Mouse (Mus musculus): ENCODE data around the gene Zfp652. TPM values are rescaled to one million over a fixed set of nuclear protein-coding genes. Genes with fewer than 3 reads are reported as not detected.

The Zfp652 gene
- polyA plus RNA-seq, 1 experiment from 2014 or later, result 6.7 TPM

DNA sequence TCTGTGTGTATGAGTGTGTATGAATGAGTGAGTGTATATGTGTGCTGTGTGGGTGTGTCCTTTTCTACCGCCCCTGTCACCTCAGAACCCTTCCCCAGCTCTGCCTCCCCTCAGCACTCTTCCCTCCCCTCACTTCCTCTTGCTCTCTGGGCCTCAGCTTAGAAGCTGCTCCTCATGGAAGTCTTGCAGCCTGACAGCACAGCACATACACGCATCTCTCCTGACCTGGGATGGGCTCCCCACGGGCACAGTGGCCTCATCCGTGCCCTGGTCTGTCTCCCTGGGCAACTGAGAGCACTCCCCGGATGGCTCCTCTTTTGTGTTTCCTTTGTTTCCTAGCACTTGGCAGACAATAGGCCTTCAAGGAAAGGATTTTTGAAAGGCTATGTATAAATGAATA is 97.1 kb downstream of the Zfp652 start:
- 52% methylated on average over 5 of the region's 5 CpGs for WGBS
- Histone ChIP-seq H3K9ac (ENCODE audit: low read length) (no peak overlapping the region), H3K4me2 (ENCODE audit: low read length) (no peak overlapping the region), H3K27me3 (ENCODE audit: control insufficient read depth, insufficient read depth, low read length) (no peaks in the 10 kb centered on the region), H3K4me3 (ENCODE audit: control insufficient read depth in 1 of 2, insufficient read depth in 1 of 2, low read depth in 1 of 2, low read length in 2 of 2) (no peak overlapping the region), H3K9me3 (ENCODE audit: control insufficient read depth, low read length) (peaks cover 6% of the 10 kb centered on the region; the same call in 1 of the 2 replicates), H3K27ac (replicated peaks in 1 of 2; ENCODE audit: control insufficient read depth in 1 of 2, insufficient read depth in 1 of 2, low read depth in 2 of 2, low read length in 2 of 2) (no peak overlapping the region), H3K36me3 (ENCODE audit: control insufficient read depth, insufficient read depth, low read length) (no peaks in the 10 kb centered on the region), H3K4me1 (ENCODE audit: control insufficient read depth in 2 of 2, insufficient read depth in 2 of 2, low read length in 2 of 2) (peaks cover 6% of the 10 kb centered on the region in 2 experiments; a peak in 3 of 4 replicates)
- ATAC-seq (ENCODE audit: insufficient number of reproducible peaks, insufficient read depth, low FRiP score, low read depth), result no peak

DNA sequence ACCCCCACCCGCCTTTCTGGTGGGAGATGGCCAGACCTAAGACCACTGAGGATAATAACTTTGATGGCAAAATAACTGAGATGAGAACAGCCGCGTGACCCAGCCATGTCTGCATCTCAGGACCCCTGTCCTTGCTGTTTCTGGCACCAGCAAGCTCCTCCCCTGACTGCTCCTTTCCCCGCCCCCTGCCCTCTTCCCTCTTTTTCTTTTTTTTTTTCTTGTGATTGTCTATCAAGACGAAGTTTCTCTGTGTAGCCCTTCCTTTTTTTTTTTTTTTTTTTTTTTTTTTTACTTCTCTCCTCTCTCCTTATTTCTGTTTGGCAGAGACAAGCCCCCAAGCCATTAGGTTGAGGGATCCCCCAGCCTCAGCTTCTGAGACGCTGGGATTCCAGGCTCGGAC is 98.4 kb downstream of the Zfp652 start:
- WGBS, result 60% methylated on average over 7 of the region's 7 CpGs
- Histone ChIP-seq H3K4me1 (ENCODE audit: control insufficient read depth in 2 of 2, insufficient read depth in 2 of 2, low read length in 2 of 2) (peaks cover under 1 to 1% of the 10 kb centered on the region in 2 experiments; a peak in 3 of 4 replicates), H3K4me2 (ENCODE audit: low read length) (no peak overlapping the region), H3K9ac (ENCODE audit: low read length) (no peak overlapping the region), H3K27me3 (ENCODE audit: control insufficient read depth, insufficient read depth, low read length) (no peaks in the 10 kb centered on the region), H3K9me3 (ENCODE audit: control insufficient read depth, low read length) (peaks cover 6% of the 10 kb centered on the region; the same call in 1 of the 2 replicates), H3K4me3 (ENCODE audit: control insufficient read depth in 1 of 2, insufficient read depth in 1 of 2, low read depth in 1 of 2, low read length in 2 of 2) (no peak overlapping the region), H3K36me3 (ENCODE audit: control insufficient read depth, insufficient read depth, low read length) (no peaks in the 10 kb centered on the region), H3K27ac (replicated peaks in 1 of 2; ENCODE audit: control insufficient read depth in 1 of 2, insufficient read depth in 1 of 2, low read depth in 2 of 2, low read length in 2 of 2) (no peak overlapping the region)
- ATAC-seq (ENCODE audit: insufficient number of reproducible peaks, insufficient read depth, low FRiP score, low read depth), result no peak

DNA sequence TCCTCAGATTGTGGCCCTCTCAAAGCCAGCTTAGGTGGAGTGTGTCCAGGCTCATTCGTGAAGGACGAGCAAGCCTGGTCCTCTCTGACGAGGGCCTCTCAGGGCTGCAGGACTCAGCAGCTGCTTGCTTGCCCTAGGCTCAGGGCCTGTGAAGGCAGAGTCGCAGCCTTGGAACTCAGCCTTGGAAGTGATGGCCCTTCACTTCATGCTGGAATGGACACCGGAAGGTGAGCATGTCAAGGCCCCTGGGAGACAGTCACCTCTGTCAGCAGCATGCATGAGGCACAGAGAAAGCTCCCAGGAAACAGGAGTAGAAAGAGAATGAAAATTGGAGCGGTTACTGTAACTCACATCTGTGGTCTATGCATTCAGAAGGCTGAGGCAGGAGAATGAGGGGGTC is 99.3 kb downstream of the Zfp652 start:
- no peak for ATAC-seq (ENCODE audit: insufficient number of reproducible peaks, insufficient read depth, low FRiP score, low read depth)
- 75% methylated on average over 6 of the region's 6 CpGs for WGBS
- no peak overlapping the region for H3K4me2 ChIP-seq (ENCODE audit: low read length)
- no peak overlapping the region for H3K27ac ChIP-seq (replicated peaks in 1 of 2; ENCODE audit: control insufficient read depth in 1 of 2, insufficient read depth in 1 of 2, low read depth in 2 of 2, low read length in 2 of 2)
- no peaks in the 10 kb centered on the region for H3K27me3 ChIP-seq (ENCODE audit: control insufficient read depth, insufficient read depth, low read length)
- no peak overlapping the region for H3K9ac ChIP-seq (ENCODE audit: low read length)
- H3K4me1 ChIP-seq (ENCODE audit: control insufficient read depth in 2 of 2, insufficient read depth in 2 of 2, low read length in 2 of 2), result no peaks in the 10 kb centered on the region
- H3K4me3 ChIP-seq (ENCODE audit: control insufficient read depth in 1 of 2, insufficient read depth in 1 of 2, low read depth in 1 of 2, low read length in 2 of 2), result no peak overlapping the region
- H3K9me3 ChIP-seq (ENCODE audit: control insufficient read depth, low read length), result peaks cover 6% of the 10 kb centered on the region; the same call in 1 of the 2 replicates
- H3K36me3 ChIP-seq (ENCODE audit: control insufficient read depth, insufficient read depth, low read length), result no peaks in the 10 kb centered on the region

DNA sequence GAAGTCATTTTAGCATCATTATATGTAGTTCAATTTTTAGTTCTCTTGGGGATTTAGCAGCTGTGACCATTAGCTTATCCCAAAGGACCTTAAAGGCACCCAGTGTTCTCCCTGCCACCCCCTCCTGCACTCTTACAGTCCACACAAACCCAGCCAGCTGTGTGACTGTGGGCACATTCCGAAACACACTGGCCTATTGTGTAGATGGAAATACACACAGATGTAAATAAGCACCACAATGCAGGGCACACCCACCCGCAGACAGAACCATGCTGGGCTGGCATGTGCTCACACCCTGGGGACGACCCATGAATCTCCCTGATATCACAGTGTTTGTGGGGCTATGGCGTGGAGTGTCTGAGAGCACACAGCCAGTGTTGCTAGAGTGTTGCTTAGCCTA is 99.8 kb downstream of the Zfp652 start:
- no peak for ATAC-seq (ENCODE audit: insufficient number of reproducible peaks, insufficient read depth, low FRiP score, low read depth)
- Histone ChIP-seq H3K36me3 (ENCODE audit: control insufficient read depth, insufficient read depth, low read length) (no peaks in the 10 kb centered on the region), H3K27ac (replicated peaks in 1 of 2; ENCODE audit: control insufficient read depth in 1 of 2, insufficient read depth in 1 of 2, low read depth in 2 of 2, low read length in 2 of 2) (no peak overlapping the region), H3K9ac (ENCODE audit: low read length) (no peak overlapping the region), H3K9me3 (ENCODE audit: control insufficient read depth, low read length) (peaks cover 6% of the 10 kb centered on the region; the same call in 1 of the 2 replicates), H3K4me2 (ENCODE audit: low read length) (no peak overlapping the region), H3K4me1 (ENCODE audit: control insufficient read depth in 2 of 2, insufficient read depth in 2 of 2, low read length in 2 of 2) (no peaks in the 10 kb centered on the region), H3K27me3 (ENCODE audit: control insufficient read depth, insufficient read depth, low read length) (no peaks in the 10 kb centered on the region), H3K4me3 (ENCODE audit: control insufficient read depth in 1 of 2, insufficient read depth in 1 of 2, low read depth in 1 of 2, low read length in 2 of 2) (no peak overlapping the region)
- 76% methylated on average over 4 of the region's 4 CpGs for WGBS

DNA sequence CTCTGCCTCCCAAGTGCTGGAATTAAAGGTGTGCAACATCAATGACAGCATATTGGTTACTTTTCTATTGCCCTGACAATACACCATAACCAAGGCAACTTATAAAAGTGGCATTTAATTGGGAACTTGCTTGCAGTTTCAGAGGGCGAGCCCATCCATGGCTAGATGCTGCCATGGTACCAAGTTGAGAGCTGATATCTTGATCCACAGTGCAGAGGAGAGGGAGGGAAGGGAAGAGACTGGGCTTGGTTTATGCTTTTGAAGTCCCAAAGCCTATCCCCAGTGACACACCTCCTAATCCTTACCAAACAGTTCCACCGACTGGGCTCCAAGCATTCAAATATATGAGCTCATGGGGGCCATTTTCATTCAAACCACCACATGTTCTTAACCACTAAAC is 101.6 kb downstream of the Zfp652 start:
- Histone ChIP-seq H3K36me3 (ENCODE audit: control insufficient read depth, insufficient read depth, low read length) (no peaks in the 10 kb centered on the region), H3K4me1 (ENCODE audit: control insufficient read depth in 2 of 2, insufficient read depth in 2 of 2, low read length in 2 of 2) (no peaks in the 10 kb centered on the region), H3K27me3 (ENCODE audit: control insufficient read depth, insufficient read depth, low read length) (no peaks in the 10 kb centered on the region), H3K27ac (replicated peaks in 1 of 2; ENCODE audit: control insufficient read depth in 1 of 2, insufficient read depth in 1 of 2, low read depth in 2 of 2, low read length in 2 of 2) (no peak overlapping the region), H3K4me2 (ENCODE audit: low read length) (no peak overlapping the region), H3K9ac (ENCODE audit: low read length) (no peak overlapping the region), H3K9me3 (ENCODE audit: control insufficient read depth, low read length) (no peaks in the 10 kb centered on the region), H3K4me3 (ENCODE audit: control insufficient read depth in 1 of 2, insufficient read depth in 1 of 2, low read depth in 1 of 2, low read length in 2 of 2) (no peak overlapping the region)
- WGBS, result 88% methylated on average over 2 of the region's 2 CpGs
- ATAC-seq (ENCODE audit: insufficient number of reproducible peaks, insufficient read depth, low FRiP score, low read depth), result no peak

DNA sequence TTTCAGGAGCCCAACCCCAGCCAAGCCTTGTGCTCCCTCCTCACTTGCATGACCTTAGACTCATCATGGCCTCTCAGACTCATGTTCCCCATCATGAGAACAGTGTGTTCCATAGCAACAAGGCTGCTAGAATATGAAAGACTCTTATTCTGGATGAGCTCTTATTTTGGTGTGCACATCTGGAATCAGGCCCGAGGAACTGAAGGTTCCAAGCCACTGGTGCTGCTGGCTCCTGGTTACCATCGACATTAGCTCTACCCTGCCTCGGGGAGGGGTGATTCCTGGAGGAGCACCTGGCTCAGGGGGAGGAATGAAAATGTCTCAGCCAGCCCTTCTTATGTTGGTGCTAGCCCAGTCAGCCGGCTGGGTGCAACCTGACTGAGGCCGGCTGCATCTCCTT is 102.4 kb downstream of the Zfp652 start:
- H3K4me3 ChIP-seq (ENCODE audit: control insufficient read depth in 1 of 2, insufficient read depth in 1 of 2, low read depth in 1 of 2, low read length in 2 of 2), result no peak overlapping the region
- H3K27me3 ChIP-seq (ENCODE audit: control insufficient read depth, insufficient read depth, low read length), result no peaks in the 10 kb centered on the region
- no peaks in the 10 kb centered on the region for H3K36me3 ChIP-seq (ENCODE audit: control insufficient read depth, insufficient read depth, low read length)
- no peak for ATAC-seq (ENCODE audit: insufficient number of reproducible peaks, insufficient read depth, low FRiP score, low read depth)
- no peak overlapping the region for H3K4me2 ChIP-seq (ENCODE audit: low read length)
- no peak overlapping the region for H3K9ac ChIP-seq (ENCODE audit: low read length)
- H3K4me1 ChIP-seq (ENCODE audit: control insufficient read depth in 2 of 2, insufficient read depth in 2 of 2, low read length in 2 of 2), result no peaks in the 10 kb centered on the region
- WGBS, result 70% methylated on average over 5 of the region's 5 CpGs
- H3K9me3 ChIP-seq (ENCODE audit: control insufficient read depth, low read length), result no peaks in the 10 kb centered on the region
- H3K27ac ChIP-seq (replicated peaks in 1 of 2; ENCODE audit: control insufficient read depth in 1 of 2, insufficient read depth in 1 of 2, low read depth in 2 of 2, low read length in 2 of 2), result no peak overlapping the region

DNA sequence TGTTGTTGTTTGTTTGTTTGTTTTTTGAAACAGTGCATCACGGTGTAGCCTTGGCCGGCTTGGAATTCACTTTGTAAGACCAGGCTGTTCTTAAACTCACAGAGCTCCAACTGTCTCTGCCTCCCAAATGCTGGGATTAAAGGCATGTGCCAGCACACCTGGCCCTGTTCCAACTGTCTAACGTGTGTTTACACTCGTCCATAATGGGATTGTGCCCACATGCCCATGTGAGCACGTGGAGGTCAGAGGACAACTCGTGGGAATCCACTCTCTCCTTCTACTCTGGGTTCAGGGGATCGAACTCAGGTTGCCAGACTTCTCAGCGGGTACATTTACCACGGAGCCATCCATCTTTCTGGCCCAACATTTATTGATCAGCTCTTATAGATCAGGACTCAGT is 102.9 kb downstream of the Zfp652 start:
- H3K9ac ChIP-seq (ENCODE audit: low read length), result no peak overlapping the region
- H3K27ac ChIP-seq (replicated peaks in 1 of 2; ENCODE audit: control insufficient read depth in 1 of 2, insufficient read depth in 1 of 2, low read depth in 2 of 2, low read length in 2 of 2), result no peak overlapping the region
- H3K4me3 ChIP-seq (ENCODE audit: control insufficient read depth in 1 of 2, insufficient read depth in 1 of 2, low read depth in 1 of 2, low read length in 2 of 2), result no peak overlapping the region
- WGBS, result 72% methylated on average over 9 of the region's 9 CpGs
- ATAC-seq (ENCODE audit: insufficient number of reproducible peaks, insufficient read depth, low FRiP score, low read depth), result no peak
- no peaks in the 10 kb centered on the region for H3K27me3 ChIP-seq (ENCODE audit: control insufficient read depth, insufficient read depth, low read length)
- no peaks in the 10 kb centered on the region for H3K4me1 ChIP-seq (ENCODE audit: control insufficient read depth in 2 of 2, insufficient read depth in 2 of 2, low read length in 2 of 2)
- no peaks in the 10 kb centered on the region for H3K9me3 ChIP-seq (ENCODE audit: control insufficient read depth, low read length)
- H3K36me3 ChIP-seq (ENCODE audit: control insufficient read depth, insufficient read depth, low read length), result no peaks in the 10 kb centered on the region
- H3K4me2 ChIP-seq (ENCODE audit: low read length), result no peak overlapping the region

DNA sequence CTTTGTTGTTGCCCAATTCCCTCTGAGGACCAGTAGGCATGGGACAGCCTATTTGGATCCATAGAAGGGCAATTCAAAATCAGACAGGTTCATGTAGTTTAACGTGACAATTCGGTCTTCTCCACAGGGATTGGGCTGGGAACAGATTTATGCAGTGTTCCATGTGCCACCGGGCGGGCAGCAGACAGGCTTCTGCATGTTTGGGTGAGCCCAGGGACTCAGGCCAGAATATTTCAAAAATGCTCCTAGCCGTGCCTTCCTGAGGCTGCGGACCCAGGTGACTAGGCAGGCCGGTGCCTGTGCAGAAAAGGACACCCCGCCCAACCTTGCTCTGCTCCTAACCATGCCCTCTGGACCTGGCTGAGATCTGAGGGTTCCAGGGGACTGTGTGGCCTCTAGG is 106.7 kb downstream of the Zfp652 start:
- H3K36me3 ChIP-seq (ENCODE audit: control insufficient read depth, insufficient read depth, low read length), result no peaks in the 10 kb centered on the region
- no peak overlapping the region for H3K4me2 ChIP-seq (ENCODE audit: low read length)
- no peak overlapping the region for H3K27ac ChIP-seq (replicated peaks in 1 of 2; ENCODE audit: control insufficient read depth in 1 of 2, insufficient read depth in 1 of 2, low read depth in 2 of 2, low read length in 2 of 2)
- no peak for ATAC-seq (ENCODE audit: insufficient number of reproducible peaks, insufficient read depth, low FRiP score, low read depth)
- H3K4me3 ChIP-seq (ENCODE audit: control insufficient read depth in 1 of 2, insufficient read depth in 1 of 2, low read depth in 1 of 2, low read length in 2 of 2), result no peak overlapping the region
- H3K9me3 ChIP-seq (ENCODE audit: control insufficient read depth, low read length), result no peaks in the 10 kb centered on the region
- peaks cover 0 to 2% of the 10 kb centered on the region in 2 experiments; a peak in 1 of 4 replicates for H3K4me1 ChIP-seq (ENCODE audit: control insufficient read depth in 2 of 2, insufficient read depth in 2 of 2, low read length in 2 of 2)
- no peak overlapping the region for H3K9ac ChIP-seq (ENCODE audit: low read length)
- WGBS, result 86% methylated on average over 8 of the region's 8 CpGs
- H3K27me3 ChIP-seq (ENCODE audit: control insufficient read depth, insufficient read depth, low read length), result no peaks in the 10 kb centered on the region

All from heart, embryonic 14.5 days (tissue).